Mouse (Mus musculus): ENCODE results near the gene Arhgap36.

- TF ChIP-seq MYOD1 (IDR thresholded peaks at IDR 0.05; ENCODE audit: control insufficient read depth in 1 of 3, insufficient read length in 2 of 3, low read depth in 2 of 3) (no peak), POLR2A (IDR thresholded peaks at IDR 0.05; ENCODE audit: insufficient read length, low read depth) (no peak), MAX (IDR thresholded peaks at IDR 0.05; ENCODE audit: low read depth) (no peak), POLR2AphosphoS2 (IDR thresholded peaks at IDR 0.05; ENCODE audit: insufficient read length, low read depth) (no peak), SRF (IDR thresholded peaks at IDR 0.05; ENCODE audit: control insufficient read depth, insufficient read length, low read depth) (no peak)
Observed at GRCm38 (mm10) chrX:49457781-49458180, 6.0 kb upstream of the Arhgap36 start.
